Mouse (Mus musculus) lung, postnatal 0 days (tissue): ENCODE measurements around the gene Nr2c1. TPM values are rescaled to one million over a fixed set of nuclear protein-coding genes. Genes with fewer than 3 reads are reported as not detected.
A peak's percentile ranks its signal among the peaks of the same experiment; 100 is the strongest.

Experiments used
- ATAC-seq: fragments of 200-750 bp; cut with Nextera tagmentation; 2 replicates; pipeline ENCODE4 v1.8.0; 2017; ENCODE audit warnings: moderate library complexity
- DNase-seq: peaks from one replicate; pipeline ENCODE4 v3.0.0-alpha.2; 2016; ENCODE audit warnings: low spot score
- H3K27ac ChIP-seq: fragments of 300-500 bp; sonication (generic); 2 replicates; pipeline ENCODE4 v1.5.1; 2014; ENCODE audit warnings: antibody characterized with exemption, mild to moderate bottlenecking, low read length, mixed read lengths
- H3K27me3 ChIP-seq: fragments of 300-500 bp; sonication (generic); replicated peaks from 2 replicates; pipeline ENCODE4 v1.6.1; 2014; ENCODE audit warnings: low read length, mixed read lengths; ENCODE audit not compliant: insufficient read depth
- H3K36me3 ChIP-seq: fragments of 300-500 bp; sonication (generic); 2 replicates; pipeline ENCODE4 v1.6.1; 2014; ENCODE audit warnings: low read length, mixed read lengths; ENCODE audit not compliant: insufficient read depth
- H3K4me1 ChIP-seq: fragments of 300-500 bp; sonication (generic); 2 replicates; pipeline ENCODE4 v1.6.1; 2014; ENCODE audit warnings: antibody characterized with exemption, low read depth, low read length, mixed read lengths; ENCODE audit not compliant: insufficient read depth
- H3K4me2 ChIP-seq: fragments of 300-500 bp; sonication (generic); replicated peaks from 2 replicates; pipeline ENCODE4 v1.6.1; 2014; ENCODE audit warnings: low read depth, mild to moderate bottlenecking, low read length, moderate library complexity, mixed read lengths
- H3K4me3 ChIP-seq: fragments of 300-500 bp; sonication (generic); 2 replicates; pipeline ENCODE4 v1.5.1; 2014; ENCODE audit warnings: low read depth, low read length
- H3K9ac ChIP-seq: fragments of 300-500 bp; sonication (generic); replicated peaks from 2 replicates; pipeline ENCODE4 v1.6.1; 2014; ENCODE audit warnings: low read depth, mild to moderate bottlenecking
- H3K9me3 ChIP-seq: fragments of 300-500 bp; sonication (generic); 2 replicates; pipeline ENCODE4 v1.6.1; 2016; ENCODE audit warnings: low read length, mixed read lengths
- CTCF ChIP-seq: IDR thresholded peaks from 2 replicates; pipeline ENCODE4 v1.5.1; 2016; ENCODE audit warnings: antibody characterized with exemption, mild to moderate bottlenecking
- EP300 ChIP-seq: IDR thresholded peaks from 2 replicates; pipeline ENCODE4 v1.6.1; 2016; ENCODE audit warnings: antibody characterized with exemption, mild to moderate bottlenecking, control low read depth
- WGBS: fragments of 180-500 bp; shearing (Covaris S2); extraction: QIAGEN DNeasy Blood & Tissue Kit; methylation state at CpG from one replicate; pipeline ENCODE4 v1.1.7; 2014; 5-methylcytosine and 5-hydroxymethylcytosine counted together
- polyA plus RNA-seq: library from polyadenylated mRNA; unstranded; fragments of >200 nt; fragmentation: Nextera tagmentation; extraction: Ambion mirVana; gene quantifications from 2 replicates; pipeline ENCODE4 v1.2.1, GENCODE M21; 2015

Nr2c1 gene
- polyA plus RNA-seq, 1 experiment from 2014 or later, result 5.4 TPM

GRCm38 (mm10) chr10:94147391-94147755 is 450 bp upstream of the Nr2c1 start:
- peak; percentile 38 for ATAC-seq

GRCm38 (mm10) chr10:94151488-94151887 is 3.7 kb downstream of the Nr2c1 start:
- peaks cover 16% of the 10 kb centered on the region; the same call in 1 of the 2 replicates for H3K4me1 ChIP-seq
- WGBS, result 52% methylated on average over 4 of the region's 4 CpGs
- peak; percentile 48 for ATAC-seq
- no peak overlapping the region for H3K9ac ChIP-seq
- H3K27ac ChIP-seq, result peak overlapping the region; percentile 68
- no peaks in the 10 kb centered on the region for H3K9me3 ChIP-seq
- no peaks in the 10 kb centered on the region for H3K27me3 ChIP-seq
- H3K4me3 ChIP-seq, result no peak overlapping the region
- H3K36me3 ChIP-seq, result no peaks in the 10 kb centered on the region
- TF ChIP-seq CTCF, result no peak
- peak; percentile 73 for TF ChIP-seq EP300
- peak; percentile 87 for DNase-seq
- no peak overlapping the region for H3K4me2 ChIP-seq

More at GRCm38 (mm10) chr10:94147391-94147755, 450 bp upstream of the Nr2c1 start:
- Histone ChIP-seq H3K9ac (no peak overlapping the region), H3K36me3 (no peaks in the 10 kb centered on the region), H3K9me3 (no peaks in the 10 kb centered on the region), H3K4me2 (peak overlapping the region; percentile 79), H3K27ac (peak overlapping the region; percentile 97), H3K27me3 (no peaks in the 10 kb centered on the region), H3K4me1 (peaks cover 16% of the 10 kb centered on the region; the same call in 1 of the 2 replicates), H3K4me3 (peak overlapping the region; percentile 92)
- DNase-seq, result no peak
- TF ChIP-seq CTCF (no peak), EP300 (no peak)
- 7% methylated on average over 8 of the region's 8 CpGs for WGBS

GRCm38 (mm10) chr10:94153841-94154240 is 6.0 kb downstream of the Nr2c1 start:
- Histone ChIP-seq H3K27ac (no peak overlapping the region), H3K4me3 (no peak overlapping the region), H3K27me3 (no peaks in the 10 kb centered on the region), H3K4me2 (no peak overlapping the region), H3K4me1 (peaks cover 16% of the 10 kb centered on the region; the same call in 1 of the 2 replicates), H3K36me3 (no peaks in the 10 kb centered on the region), H3K9me3 (no peaks in the 10 kb centered on the region), H3K9ac (no peak overlapping the region)
- TF ChIP-seq EP300 (no peak), CTCF (no peak)
- no peak for ATAC-seq
- DNase-seq, result no peak

- no peak for DNase-seq
- H3K27me3 ChIP-seq, result no peaks in the 10 kb centered on the region
- H3K27ac ChIP-seq, result no peak overlapping the region
- no peaks in the 10 kb centered on the region for H3K4me1 ChIP-seq
- TF ChIP-seq CTCF, result no peak
- TF ChIP-seq EP300, result no peak
- no peaks in the 10 kb centered on the region; the same call in 1 of the 2 replicates for H3K36me3 ChIP-seq
- WGBS, result 88% methylated on average over 6 of the region's 6 CpGs
- H3K4me3 ChIP-seq, result no peak overlapping the region
- H3K4me2 ChIP-seq, result no peak overlapping the region
- H3K9ac ChIP-seq, result no peak overlapping the region
- ATAC-seq, result no peak
- H3K9me3 ChIP-seq, result no peaks in the 10 kb centered on the region
Observed at GRCm38 (mm10) chr10:94158962-94159361, 11.1 kb downstream of the Nr2c1 start.

GRCm38 (mm10) chr10:94159406-94159805 is 11.6 kb downstream of the Nr2c1 start:
- Histone ChIP-seq H3K4me2 (no peak overlapping the region), H3K27me3 (no peaks in the 10 kb centered on the region), H3K9me3 (no peaks in the 10 kb centered on the region), H3K36me3 (peaks cover under 1% of the 10 kb centered on the region; the same call in 1 of the 2 replicates), H3K9ac (no peak overlapping the region), H3K27ac (no peak overlapping the region), H3K4me1 (no peaks in the 10 kb centered on the region), H3K4me3 (no peak overlapping the region)
- ATAC-seq (no peak), DNase-seq (no peak)
- TF ChIP-seq CTCF (no peak), EP300 (no peak)
- 88% methylated on average over 4 of the region's 4 CpGs for WGBS

- Histone ChIP-seq H3K9ac (no peak overlapping the region), H3K27me3 (no peaks in the 10 kb centered on the region), H3K9me3 (no peaks in the 10 kb centered on the region), H3K27ac (no peak overlapping the region), H3K4me2 (no peak overlapping the region), H3K4me3 (no peak overlapping the region), H3K36me3 (peaks cover 9% of the 10 kb centered on the region), H3K4me1 (no peaks in the 10 kb centered on the region)
- ATAC-seq (no peak), DNase-seq (no peak)
- WGBS, result 86% methylated on average over 5 of the region's 5 CpGs
- TF ChIP-seq CTCF (no peak), EP300 (no peak)
Observed at GRCm38 (mm10) chr10:94161051-94161765, 13.4 kb downstream of the Nr2c1 start.
